Mouse (Mus musculus) midbrain, embryonic 11.5 days (tissue): ENCODE measurements around the gene Agfg2. TPM values are rescaled to one million over a fixed set of nuclear protein-coding genes. Genes with fewer than 3 reads are reported as not detected.

Experiments
- polyA plus RNA-seq: library from polyadenylated mRNA; unstranded; fragments of >200 nt; fragmentation: Nextera tagmentation; extraction: Ambion mirVana; gene quantifications from 2 replicates; pipeline ENCODE4 v1.2.1, GENCODE M21; 2014

Gene Agfg2
- polyA plus RNA-seq, 1 experiment from 2014 or later, result 14.9 TPM

Other genes starting within 250 kb of the Agfg2 start
- 0.03 TPM in 2 replicates for gene Zan, start 207.7 kb downstream of the Agfg2 start, polyA plus RNA-seq
- gene Pop7, start 182.2 kb downstream of the Agfg2 start, polyA plus RNA-seq, result 54.8 and 57.4 TPM in 2 replicates
- 10.5 and 10.6 TPM in 2 replicates for gene Gigyf1, start 166.2 kb downstream of the Agfg2 start, polyA plus RNA-seq
- 0.72 and 1.4 TPM in 2 replicates for gene Epo, start 151.5 kb downstream of the Agfg2 start, polyA plus RNA-seq
- gene Gnb2, start 151.2 kb downstream of the Agfg2 start, polyA plus RNA-seq, result 432 and 501 TPM in 2 replicates
- 30.6 and 31.1 TPM in 2 replicates for gene Actl6b, start 131.2 kb downstream of the Agfg2 start, polyA plus RNA-seq
- 2.0 and 2.1 TPM in 2 replicates for gene Tfr2, start 114.9 kb downstream of the Agfg2 start, polyA plus RNA-seq
- 19.0 and 19.8 TPM in 2 replicates for gene Mospd3, start 83.7 kb downstream of the Agfg2 start, polyA plus RNA-seq
- 58.8 and 61.4 TPM in 2 replicates for gene Pcolce, start 70.9 kb downstream of the Agfg2 start, polyA plus RNA-seq
- gene Fbxo24, start 55.7 kb downstream of the Agfg2 start, polyA plus RNA-seq, result 0.10 and 0.16 TPM in 2 replicates
- 27.3 and 28.3 TPM in 2 replicates for gene Lrch4, start 55.6 kb downstream of the Agfg2 start, polyA plus RNA-seq
- 4.5 and 5.8 TPM in 2 replicates for gene Gm20605, start 55.6 kb downstream of the Agfg2 start, polyA plus RNA-seq
- gene Sap25, start 43.4 kb downstream of the Agfg2 start, polyA plus RNA-seq, result 4.5 and 6.8 TPM in 2 replicates
- gene Irs3, start 39.0 kb downstream of the Agfg2 start, polyA plus RNA-seq, result 0.19 and 0.34 TPM in 2 replicates
- 4.8 TPM in 2 replicates for gene Nyap1, start 56.9 kb upstream of the Agfg2 start, polyA plus RNA-seq
- gene Tsc22d4, start 61.0 kb upstream of the Agfg2 start, polyA plus RNA-seq, result 47.0 and 62.9 TPM in 2 replicates
- 73.3 and 83.1 TPM in 2 replicates for gene Ppp1r35, start 94.1 kb upstream of the Agfg2 start, polyA plus RNA-seq
- 11.4 and 11.5 TPM in 2 replicates for gene Mepce, start 102.9 kb upstream of the Agfg2 start, polyA plus RNA-seq
- gene Zcwpw1, start 103.1 kb upstream of the Agfg2 start, polyA plus RNA-seq, result 11.4 and 14.8 TPM in 2 replicates
- gene Pilra, start 151.6 kb upstream of the Agfg2 start, polyA plus RNA-seq, result 0.18 and 0.72 TPM in 2 replicates
- gene Pilrb1, start 173.4 kb upstream of the Agfg2 start, polyA plus RNA-seq, result not detected in 2 replicates
- gene Pilrb2, start 187.1 kb upstream of the Agfg2 start, polyA plus RNA-seq, result not detected in 2 replicates
- not detected in 2 replicates for gene Cyp3a13, start 236.9 kb upstream of the Agfg2 start, polyA plus RNA-seq